Mouse (Mus musculus): ENCODE results near the gene Cdx2. TPM values are rescaled to one million over a fixed set of nuclear protein-coding genes. Genes with fewer than 3 reads are reported as not detected.
A peak's percentile ranks its signal among the peaks of the same experiment; 100 is the strongest.

Cdx2 gene
- polyA plus RNA-seq, 1 experiment from 2014 or later: not detected

GRCm38 (mm10) chr5:147272046-147272807 is 34.8 kb downstream of the Cdx2 start:
- Histone ChIP-seq H3K4me2 (no peak overlapping the region), H3K27ac (ENCODE audit: low read depth, low read length) (no peak overlapping the region), H3K27me3 (ENCODE audit: control insufficient read depth, insufficient read depth, low read length) (peaks cover 96% of the 10 kb centered on the region), H3K36me3 (ENCODE audit: control insufficient read depth, insufficient read depth, low read length) (no peaks in the 10 kb centered on the region), H3K9ac (ENCODE audit: low read depth, low read length) (no peak overlapping the region), H3K9me3 (replicated peaks; ENCODE audit: control insufficient read depth, low read length) (no peaks in the 10 kb centered on the region), H3K4me1 (ENCODE audit: control insufficient read depth, insufficient read depth, low read length) (peaks cover 4% of the 10 kb centered on the region), H3K4me3 (ENCODE audit: low read depth, low read length) (no peak overlapping the region)
- ATAC-seq (replicated peaks; ENCODE audit: insufficient number of reproducible peaks, low FRiP score, low TSS enrichment): no peak
- 10% methylated on average over 12 of the region's 12 CpGs for WGBS (ENCODE audit: insufficient replicate concordance)

GRCm38 (mm10) chr5:147270673-147271655 is 36.1 kb downstream of the Cdx2 start:
- Histone ChIP-seq H3K4me3 (ENCODE audit: low read depth, low read length) (no peak overlapping the region), H3K36me3 (ENCODE audit: control insufficient read depth, insufficient read depth, low read length) (no peaks in the 10 kb centered on the region)

GRCm38 (mm10) chr5:147269926-147270672 is 37.0 kb downstream of the Cdx2 start, which contains the start of gene Pdx1:
Pdx1 (plus strand) TSS chr5:147269959.
- Histone ChIP-seq H3K27ac (ENCODE audit: low read depth, low read length) (no peak within 1 kb of the TSS), H3K4me2 (peak within 1 kb of the TSS; percentile 45), H3K9me3 (replicated peaks; ENCODE audit: control insufficient read depth, low read length) (no peaks in the 10 kb centered on the region), H3K9ac (ENCODE audit: low read depth, low read length) (no peak within 1 kb of the TSS), H3K27me3 (ENCODE audit: control insufficient read depth, insufficient read depth, low read length) (peaks cover 94% of the 10 kb centered on the region), H3K36me3 (ENCODE audit: control insufficient read depth, insufficient read depth, low read length) (no peaks in the 10 kb centered on the region), H3K4me3 (ENCODE audit: low read depth, low read length) (peak within 1 kb of the TSS; percentile 18), H3K4me1 (ENCODE audit: control insufficient read depth, insufficient read depth, low read length) (peaks cover 4% of the 10 kb centered on the region)
- WGBS (ENCODE audit: insufficient replicate concordance): under 1% methylated on average over 44 of the region's 44 CpGs
- no peak; the same call in 1 of the 2 replicates for ATAC-seq (replicated peaks; ENCODE audit: insufficient number of reproducible peaks, low FRiP score, low TSS enrichment)

More at GRCm38 (mm10) chr5:147270673-147271655, 36.1 kb downstream of the Cdx2 start:
- H3K27me3 ChIP-seq (ENCODE audit: control insufficient read depth, insufficient read depth, low read length): peaks cover 95% of the 10 kb centered on the region
- no peaks in the 10 kb centered on the region for H3K9me3 ChIP-seq (replicated peaks; ENCODE audit: control insufficient read depth, low read length)
- no peak overlapping the region for H3K4me2 ChIP-seq
- no peak for ATAC-seq (replicated peaks; ENCODE audit: insufficient number of reproducible peaks, low FRiP score, low TSS enrichment)
- 3% methylated on average over 29 of the region's 29 CpGs for WGBS (ENCODE audit: insufficient replicate concordance)
- H3K9ac ChIP-seq (ENCODE audit: low read depth, low read length): no peak overlapping the region
- no peak overlapping the region for H3K27ac ChIP-seq (ENCODE audit: low read depth, low read length)
- H3K4me1 ChIP-seq (ENCODE audit: control insufficient read depth, insufficient read depth, low read length): peaks cover 4% of the 10 kb centered on the region

GRCm38 (mm10) chr5:147269371-147269770 is 37.7 kb downstream of the Cdx2 start:
- Histone ChIP-seq H3K27ac (ENCODE audit: low read depth, low read length) (no peak overlapping the region), H3K9me3 (replicated peaks; ENCODE audit: control insufficient read depth, low read length) (no peaks in the 10 kb centered on the region), H3K27me3 (ENCODE audit: control insufficient read depth, insufficient read depth, low read length) (peaks cover 90% of the 10 kb centered on the region), H3K4me3 (ENCODE audit: low read depth, low read length) (no peak overlapping the region), H3K36me3 (ENCODE audit: control insufficient read depth, insufficient read depth, low read length) (no peaks in the 10 kb centered on the region), H3K4me1 (ENCODE audit: control insufficient read depth, insufficient read depth, low read length) (peaks cover 4% of the 10 kb centered on the region), H3K9ac (ENCODE audit: low read depth, low read length) (no peak overlapping the region), H3K4me2 (no peak overlapping the region)
- WGBS (ENCODE audit: insufficient replicate concordance): 8% methylated on average over 6 of the region's 6 CpGs
- ATAC-seq (replicated peaks; ENCODE audit: insufficient number of reproducible peaks, low FRiP score, low TSS enrichment): no peak

- Histone ChIP-seq H3K36me3 (ENCODE audit: control insufficient read depth, insufficient read depth, low read length) (no peaks in the 10 kb centered on the region), H3K27ac (ENCODE audit: low read depth, low read length) (no peak overlapping the region), H3K4me3 (ENCODE audit: low read depth, low read length) (no peak overlapping the region), H3K4me2 (no peak overlapping the region), H3K4me1 (ENCODE audit: control insufficient read depth, insufficient read depth, low read length) (peaks cover 4% of the 10 kb centered on the region), H3K9me3 (replicated peaks; ENCODE audit: control insufficient read depth, low read length) (no peaks in the 10 kb centered on the region), H3K9ac (ENCODE audit: low read depth, low read length) (no peak overlapping the region), H3K27me3 (ENCODE audit: control insufficient read depth, insufficient read depth, low read length) (peaks cover 85% of the 10 kb centered on the region)
- no peak for ATAC-seq (replicated peaks; ENCODE audit: insufficient number of reproducible peaks, low FRiP score, low TSS enrichment)
- 3% methylated on average over 8 of the region's 8 CpGs for WGBS (ENCODE audit: insufficient replicate concordance)
These were observed 38.3 kb downstream of the Cdx2 start for GRCm38 (mm10) chr5:147268728-147269127.

GRCm38 (mm10) chr5:147267434-147267833 is 39.6 kb downstream of the Cdx2 start:
- Histone ChIP-seq H3K4me1 (ENCODE audit: control insufficient read depth, insufficient read depth, low read length) (peaks cover 4% of the 10 kb centered on the region), H3K27me3 (ENCODE audit: control insufficient read depth, insufficient read depth, low read length) (peaks cover 76% of the 10 kb centered on the region), H3K9ac (ENCODE audit: low read depth, low read length) (no peak overlapping the region), H3K4me2 (no peak overlapping the region), H3K27ac (ENCODE audit: low read depth, low read length) (no peak overlapping the region), H3K4me3 (ENCODE audit: low read depth, low read length) (no peak overlapping the region), H3K36me3 (ENCODE audit: control insufficient read depth, insufficient read depth, low read length) (no peaks in the 10 kb centered on the region), H3K9me3 (replicated peaks; ENCODE audit: control insufficient read depth, low read length) (no peaks in the 10 kb centered on the region)
- no peak for ATAC-seq (replicated peaks; ENCODE audit: insufficient number of reproducible peaks, low FRiP score, low TSS enrichment)
- 9% methylated on average over 6 of the region's 6 CpGs for WGBS (ENCODE audit: insufficient replicate concordance)

GRCm38 (mm10) chr5:147263945-147264344 is 43.1 kb downstream of the Cdx2 start:
- Histone ChIP-seq H3K9ac (ENCODE audit: low read depth, low read length) (no peak overlapping the region), H3K4me2 (no peak overlapping the region), H3K4me1 (ENCODE audit: control insufficient read depth, insufficient read depth, low read length) (no peaks in the 10 kb centered on the region), H3K9me3 (replicated peaks; ENCODE audit: control insufficient read depth, low read length) (no peaks in the 10 kb centered on the region), H3K27ac (ENCODE audit: low read depth, low read length) (no peak overlapping the region), H3K36me3 (ENCODE audit: control insufficient read depth, insufficient read depth, low read length) (no peaks in the 10 kb centered on the region), H3K4me3 (ENCODE audit: low read depth, low read length) (no peak overlapping the region), H3K27me3 (ENCODE audit: control insufficient read depth, insufficient read depth, low read length) (peaks cover 42% of the 10 kb centered on the region)
- no peak for ATAC-seq (replicated peaks; ENCODE audit: insufficient number of reproducible peaks, low FRiP score, low TSS enrichment)
- WGBS (ENCODE audit: insufficient replicate concordance): 18% methylated on average over 4 of the region's 4 CpGs

GRCm38 (mm10) chr5:147261899-147262541 is 45.0 kb downstream of the Cdx2 start:
- no peak overlapping the region for H3K4me3 ChIP-seq (ENCODE audit: low read depth, low read length)
- H3K9ac ChIP-seq (ENCODE audit: low read depth, low read length): no peak overlapping the region
- 44% methylated on average over 11 of the region's 11 CpGs for WGBS (ENCODE audit: insufficient replicate concordance)
- H3K36me3 ChIP-seq (ENCODE audit: control insufficient read depth, insufficient read depth, low read length): no peaks in the 10 kb centered on the region
- no peak overlapping the region for H3K4me2 ChIP-seq
- H3K27me3 ChIP-seq (ENCODE audit: control insufficient read depth, insufficient read depth, low read length): peaks cover 23% of the 10 kb centered on the region
- no peaks in the 10 kb centered on the region for H3K4me1 ChIP-seq (ENCODE audit: control insufficient read depth, insufficient read depth, low read length)
- no peak overlapping the region for H3K27ac ChIP-seq (ENCODE audit: low read depth, low read length)
- H3K9me3 ChIP-seq (replicated peaks; ENCODE audit: control insufficient read depth, low read length): no peaks in the 10 kb centered on the region
- no peak for ATAC-seq (replicated peaks; ENCODE audit: insufficient number of reproducible peaks, low FRiP score, low TSS enrichment)
